Mouse (Mus musculus) CH12.LX (cell line): Measurements from ENCODE around the gene Olfr1339. TPM values are rescaled to one million over a fixed set of nuclear protein-coding genes. Genes with fewer than 3 reads are reported as not detected.

Source experiments
- DNase-seq: peaks from one replicate; pipeline ENCODE4 v3.0.0-alpha.2; 2013; ENCODE audit errors: extremely low read depth
- H3K27ac ChIP-seq: 2 replicates; pipeline ENCODE4 v1.5.1; 2012; ENCODE audit warnings: low read depth, mild to moderate bottlenecking, control low read depth, moderate library complexity; ENCODE audit not compliant: insufficient read depth
- H3K27me3 ChIP-seq: replicated peaks from 2 replicates; pipeline ENCODE3; 2012; ENCODE audit warnings: inconsistent platforms
- H3K36me3 ChIP-seq, 2 experiments: replicated peaks in 1 of 2; 2 replicates each; pipeline versions ENCODE3 to v1.6.1; 2012; ENCODE audit warnings: inconsistent platforms in 1 of 2, low read length in 1 of 2, mild to moderate bottlenecking in 1 of 2, mixed read lengths in 1 of 2, moderate library complexity in 1 of 2; ENCODE audit not compliant: control insufficient read depth in 1 of 2, insufficient read depth in 1 of 2
- H3K4me1 ChIP-seq, 2 experiments: 2 replicates each; pipeline ENCODE4 v1.6.1; 2012; ENCODE audit warnings: inconsistent platforms in 1 of 2, moderate library complexity in 1 of 2; ENCODE audit not compliant: insufficient read depth in 2 of 2, control insufficient read depth in 1 of 2
- H3K4me2 ChIP-seq: 2 replicates; pipeline ENCODE4 v1.6.1; 2012; ENCODE audit warnings: low read depth, mild to moderate bottlenecking, control low read depth; ENCODE audit not compliant: poor library complexity, insufficient read depth, severe bottlenecking
- H3K4me3 ChIP-seq, 3 experiments: fragments of 150-350 bp in 1 of 3; sonication (generic) in 1 of 3; replicated peaks in 1 of 3; 2 replicates each; pipeline versions ENCODE3 to v1.5.1; 2011 to 2012; ENCODE audit warnings: low read depth in 2 of 3, low read length in 2 of 3, mild to moderate bottlenecking in 2 of 3, moderate library complexity in 2 of 3, control low read depth in 1 of 3, improper control_type of control experiment in 1 of 3, inconsistent platforms in 1 of 3, mixed read lengths in 1 of 3; ENCODE audit not compliant: poor library complexity in 1 of 3
- H3K79me2 ChIP-seq: replicated peaks from 2 replicates; pipeline ENCODE4 v1.6.1; 2012; ENCODE audit warnings: mild to moderate bottlenecking, moderate library complexity; ENCODE audit not compliant: control insufficient read depth, poor library complexity, insufficient read depth, severe bottlenecking; ENCODE audit errors: extremely low read depth
- H3K9ac ChIP-seq: 2 replicates; pipeline ENCODE4 v1.6.1; 2012; ENCODE audit warnings: low read depth, mild to moderate bottlenecking, control low read depth, moderate library complexity; ENCODE audit not compliant: insufficient read depth
- H3K9me3 ChIP-seq: replicated peaks from 2 replicates; pipeline ENCODE3; 2012; ENCODE audit warnings: low read length, inconsistent platforms, mixed read lengths
- BHLHE40 ChIP-seq: IDR thresholded peaks from 2 replicates; pipeline ENCODE4 v1.6.1; 2011; ENCODE audit warnings: mild to moderate bottlenecking, low read depth, low read length, improper control_type of control experiment
- CHD1 ChIP-seq: IDR thresholded peaks from 2 replicates; pipeline ENCODE4 v1.6.1; 2012; ENCODE audit warnings: low read depth, low read length, improper control_type of control experiment, inconsistent platforms
- E2F4 ChIP-seq: IDR thresholded peaks from 2 replicates; pipeline ENCODE4 v1.6.1; 2011; ENCODE audit warnings: low read depth, low read length, improper control_type of control experiment; ENCODE audit not compliant: insufficient replicate concordance
- EP300 ChIP-seq: IDR thresholded peaks from 2 replicates; pipeline ENCODE4 v1.6.1; 2011; ENCODE audit warnings: low read length, improper control_type of control experiment
- HCFC1 ChIP-seq: IDR thresholded peaks from 2 replicates; pipeline ENCODE4 v1.6.1; 2012; ENCODE audit warnings: low read depth, mild to moderate bottlenecking, inconsistent platforms, low read length, improper control_type of control experiment
- JUN ChIP-seq: IDR thresholded peaks from 2 replicates; pipeline ENCODE4 v1.6.1; 2011; ENCODE audit warnings: low read depth, mild to moderate bottlenecking, low read length, improper control_type of control experiment, moderate library complexity; ENCODE audit not compliant: insufficient read depth
- KAT2A ChIP-seq: IDR thresholded peaks from 2 replicates; pipeline ENCODE4 v1.6.1; 2012; ENCODE audit warnings: low read length, improper control_type of control experiment, inconsistent platforms; ENCODE audit not compliant: insufficient replicate concordance
- MAFK ChIP-seq: IDR thresholded peaks from 2 replicates; pipeline ENCODE4 v1.6.1; 2011; ENCODE audit warnings: low read length, improper control_type of control experiment; ENCODE audit not compliant: insufficient replicate concordance
- MAZ ChIP-seq: IDR thresholded peaks from 2 replicates; pipeline ENCODE4 v1.6.1; 2012; ENCODE audit warnings: low read depth, mild to moderate bottlenecking, inconsistent platforms, low read length, improper control_type of control experiment, moderate library complexity
- NELFE ChIP-seq: IDR thresholded peaks from 2 replicates; pipeline ENCODE4 v1.6.1; 2011; ENCODE audit warnings: low read depth, low read length, improper control_type of control experiment
- RAD21 ChIP-seq: IDR thresholded peaks from 2 replicates; pipeline ENCODE4 v1.6.1; 2011; ENCODE audit warnings: low read depth, mild to moderate bottlenecking, low read length, improper control_type of control experiment, moderate library complexity
- RCOR1 ChIP-seq: conservative IDR thresholded peaks from 2 replicates; pipeline ENCODE4 v1.6.1; 2012; ENCODE audit warnings: low read depth, mild to moderate bottlenecking, inconsistent platforms, low read length, improper control_type of control experiment
- SIN3A ChIP-seq: IDR thresholded peaks from 2 replicates; pipeline ENCODE4 v1.6.1; 2012; ENCODE audit warnings: low read length, improper control_type of control experiment, inconsistent platforms
- UBTF ChIP-seq: IDR thresholded peaks from 2 replicates; pipeline ENCODE4 v1.6.1; 2012; ENCODE audit warnings: low read depth, mild to moderate bottlenecking, inconsistent platforms, low read length, improper control_type of control experiment, moderate library complexity
- USF1 ChIP-seq: IDR thresholded peaks from 2 replicates; pipeline ENCODE4 v1.6.1; 2014; ENCODE audit warnings: low read depth, mild to moderate bottlenecking, inconsistent platforms, low read length, improper control_type of control experiment
- ZMIZ1 ChIP-seq: IDR thresholded peaks from 2 replicates; pipeline ENCODE4 v1.6.1; 2012; ENCODE audit warnings: low read depth, mild to moderate bottlenecking, inconsistent platforms, low read length, improper control_type of control experiment
- dilution Hi-C: fragments of 300-500 bp; cut with MboI; formaldehyde crosslinking; loops from 2 replicates; pipeline ENCODE4 v1.14.3; 2020; ENCODE audit warnings: low sequenced_read_pairs; ENCODE audit not compliant: extremely low pct_unique_long_range_greater_than_20kb, extremely low pct_ligation_motif_present
- in situ Hi-C: fragments of 300-500 bp; cut with MboI; formaldehyde crosslinking; loops from 3 replicates; pipeline ENCODE4 v1.14.3; 2019; ENCODE audit warnings: low sequenced_read_pairs, low pct_ligation_motif_present, low pct_unique_long_range_greater_than_20kb, mixed read lengths
- polyA plus RNA-seq: library from polyadenylated mRNA; unstranded; fragments of >175 nt; gene quantifications from 2 replicates; pipeline ENCODE4 v1.2.1, GENCODE M21; 2012; ENCODE audit warnings: low read depth; ENCODE audit not compliant: insufficient read length
- total RNA-seq, 2 experiments: library from RNA; depleted of rRNA; stranded (reverse); fragments of 300-350 nt in 1 of 2; fragments of >200 nt in 1 of 2; gene quantifications; 2 replicates each; pipeline ENCODE4 v1.2.3; 2012 to 2014

Olfr1339 gene
- total and polyA plus RNA-seq, 3 experiments = not detected

GRCm38 (mm10) chr4:118703223-118703622, 28.8 kb upstream of the Olfr1339 start, which contains the start of gene Olfr1341:
Gene Olfr1341 (plus strand): TSS chr4:118703523.
- Histone ChIP-seq H3K4me3 (no peak within 1 kb of the TSS), H3K4me2 (no peak within 1 kb of the TSS), H3K27ac (no peak within 1 kb of the TSS), H3K9me3 (no peaks in the 10 kb centered on the region), H3K27me3 (peaks cover 73% of the 10 kb centered on the region), H3K9ac (no peak within 1 kb of the TSS), H3K4me1 (no peaks in the 10 kb centered on the region), H3K36me3 (no peaks in the 10 kb centered on the region), H3K79me2 (no peaks in the 10 kb centered on the region)
- DNase-seq = no peak
- TF ChIP-seq EP300 (no peak), UBTF (no peak), BHLHE40 (no peak), MAZ (no peak), HCFC1 (no peak), RCOR1 (no peak), KAT2A (no peak), E2F4 (no peak), RAD21 (no peak), NELFE (no peak), SIN3A (no peak), ZMIZ1 (no peak), CHD1 (no peak), JUN (no peak)
- in situ Hi-C loops = no loop called here
- dilution Hi-C loops = no loop called here

GRCm38 (mm10) chr4:118708086-118708485, 23.9 kb upstream of the Olfr1339 start:
- H3K4me3 ChIP-seq = no peak overlapping the region
- no peaks in the 10 kb centered on the region for H3K4me1 ChIP-seq
- H3K27ac ChIP-seq = no peak overlapping the region
- no peak for TF ChIP-seq USF1
- TF ChIP-seq MAFK = peak; percentile 89
- no peaks in the 10 kb centered on the region for H3K36me3 ChIP-seq
- DNase-seq = no peak
- no peak overlapping the region for H3K4me2 ChIP-seq
- dilution Hi-C loops (no loop called here), in situ Hi-C loops (no loop called here)
- H3K9ac ChIP-seq = no peak overlapping the region
- H3K9me3 ChIP-seq = peaks cover 4% of the 10 kb centered on the region
- no peaks in the 10 kb centered on the region for H3K79me2 ChIP-seq
- H3K27me3 ChIP-seq = peaks cover 72% of the 10 kb centered on the region
